Mouse (Mus musculus) cortical plate, adult 2 months (tissue): ENCODE measurements at regions not wholly inside any gene's neighbourhood (a gene's known extent, or its start where the extent isn't known, plus 50 kb on each side); places are given as distances from the start of the nearest gene placed in this dataset.

Experiments
- H3K27ac ChIP-seq: fragments of 200-500 bp; 2 replicates; pipeline ENCODE4 v1.5.1; 2012; ENCODE audit warnings: low read length, control low read depth, inconsistent platforms; ENCODE audit not compliant: insufficient read depth
- H3K4me1 ChIP-seq: fragments of 200-500 bp; 2 replicates; pipeline ENCODE4 v1.6.1; 2011; ENCODE audit warnings: low read length; ENCODE audit not compliant: control insufficient read depth, insufficient read depth
- H3K4me3 ChIP-seq: fragments of 200-500 bp; 2 replicates; pipeline ENCODE4 v1.5.1; 2011; ENCODE audit warnings: mild to moderate bottlenecking, low read length, control low read depth; ENCODE audit not compliant: insufficient read depth
- CTCF ChIP-seq: fragments of 200-500 bp; IDR thresholded peaks from 2 replicates; pipeline ENCODE4 v1.5.1; 2011; ENCODE audit warnings: mild to moderate bottlenecking, control low read depth, low read length; ENCODE audit not compliant: insufficient read depth; ENCODE audit errors: extremely low read depth
- POLR2A ChIP-seq: fragments of 200-500 bp; IDR thresholded peaks from 2 replicates; pipeline ENCODE4 v1.6.1; 2011; ENCODE audit warnings: mild to moderate bottlenecking, low read length, control low read depth; ENCODE audit not compliant: insufficient read depth; ENCODE audit errors: extremely low read depth

DNA sequence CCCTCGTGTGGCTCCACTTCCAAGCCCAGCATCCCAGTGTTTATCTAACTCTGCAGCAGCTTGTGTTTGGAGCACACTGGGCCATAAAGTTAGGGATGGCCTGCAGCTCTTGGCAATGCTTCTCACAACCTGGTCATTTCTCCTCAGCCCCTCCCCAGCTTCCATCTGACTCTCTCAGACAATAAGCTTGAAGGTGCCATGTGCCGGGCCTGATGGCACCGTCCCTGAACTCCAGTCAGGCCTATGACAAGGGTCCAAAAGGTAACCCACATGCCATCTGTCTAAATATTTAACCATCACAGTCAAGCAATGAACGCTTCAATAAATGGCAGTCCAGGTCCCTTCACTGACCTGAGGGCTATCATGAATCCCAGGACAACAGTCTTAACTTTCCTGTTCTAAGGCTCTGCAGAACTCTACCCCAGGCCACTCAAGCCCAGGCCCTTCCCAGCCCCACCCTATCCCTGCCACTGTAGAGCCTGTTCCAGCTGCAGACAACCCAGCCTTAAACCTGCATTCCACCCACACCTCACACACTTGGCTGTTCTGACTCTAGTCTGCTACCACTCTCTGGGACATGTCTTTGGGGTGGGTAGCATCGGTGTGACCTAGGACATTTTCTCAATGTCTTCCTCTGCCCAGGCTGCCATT lies 111.8 kb downstream of the Banf2 start:
- Histone ChIP-seq H3K4me1 (no peaks in the 10 kb centered on the region), H3K27ac (no peak overlapping the region), H3K4me3 (no peak overlapping the region)
- TF ChIP-seq CTCF (no peak), POLR2A (no peak)

- no peak overlapping the region for H3K4me3 ChIP-seq
- TF ChIP-seq POLR2A (no peak), CTCF (no peak)
- no peak overlapping the region for H3K27ac ChIP-seq
- no peaks in the 10 kb centered on the region for H3K4me1 ChIP-seq
Observed at GRCm38 (mm10) chr2:144156456-144157211, 113.8 kb upstream of the Mgme1 start.

DNA sequence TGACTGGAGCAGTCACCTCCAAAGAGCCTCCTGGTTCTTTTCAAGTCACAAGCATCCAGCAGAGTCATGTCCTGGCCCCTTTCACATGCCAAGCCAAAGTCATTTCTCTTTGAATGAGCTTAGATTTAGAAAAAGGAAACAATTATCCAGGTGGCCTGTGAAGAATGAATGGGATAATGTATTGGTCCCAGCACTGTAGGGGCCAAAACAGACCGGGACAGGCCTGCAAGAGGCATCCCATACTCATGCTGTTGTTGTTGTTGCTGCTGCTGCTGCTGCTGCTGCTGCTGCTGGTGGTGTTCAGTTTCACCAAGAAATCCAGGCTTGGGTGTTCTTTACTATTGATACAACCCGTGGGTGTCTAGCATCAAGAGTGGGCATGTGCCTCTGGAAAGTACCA lies 113.1 kb upstream of the Mgme1 start:
- Histone ChIP-seq H3K4me1 (no peaks in the 10 kb centered on the region), H3K27ac (no peak overlapping the region), H3K4me3 (no peak overlapping the region)
- TF ChIP-seq POLR2A = no peak
- no peak for TF ChIP-seq CTCF

GRCm38 (mm10) chr2:144158256-144158655 lies 112.2 kb upstream of the Mgme1 start:
- H3K4me1 ChIP-seq = no peaks in the 10 kb centered on the region
- no peak overlapping the region for H3K4me3 ChIP-seq
- no peak overlapping the region for H3K27ac ChIP-seq
- TF ChIP-seq CTCF (no peak), POLR2A (no peak)

DNA sequence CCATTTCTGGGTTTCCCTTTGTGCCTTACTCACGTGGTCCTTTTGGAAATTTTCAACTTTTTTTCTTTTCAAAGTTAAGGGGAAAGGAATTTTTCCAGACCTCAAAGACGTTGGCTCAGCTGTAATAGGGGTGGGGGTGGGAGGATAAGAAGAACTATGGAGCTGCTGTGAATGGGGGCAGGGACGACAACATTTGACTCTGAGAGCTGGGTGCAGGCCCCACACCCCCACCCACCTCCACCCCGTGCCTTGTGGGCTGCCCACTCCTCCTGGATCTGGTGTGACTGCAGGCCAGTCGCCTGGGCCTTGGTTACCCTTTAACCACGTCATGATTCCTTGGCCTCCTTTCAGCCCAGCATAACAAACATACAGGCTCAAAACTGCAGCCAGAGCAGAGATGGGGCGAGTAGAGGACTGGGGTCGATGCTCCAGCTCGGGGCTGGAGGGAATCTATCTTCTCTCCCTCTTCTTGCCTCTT lies 110.6 kb upstream of the Mgme1 start:
- no peak overlapping the region for H3K27ac ChIP-seq
- H3K4me3 ChIP-seq = no peak overlapping the region
- TF ChIP-seq POLR2A (no peak), CTCF (no peak)
- no peaks in the 10 kb centered on the region for H3K4me1 ChIP-seq

DNA sequence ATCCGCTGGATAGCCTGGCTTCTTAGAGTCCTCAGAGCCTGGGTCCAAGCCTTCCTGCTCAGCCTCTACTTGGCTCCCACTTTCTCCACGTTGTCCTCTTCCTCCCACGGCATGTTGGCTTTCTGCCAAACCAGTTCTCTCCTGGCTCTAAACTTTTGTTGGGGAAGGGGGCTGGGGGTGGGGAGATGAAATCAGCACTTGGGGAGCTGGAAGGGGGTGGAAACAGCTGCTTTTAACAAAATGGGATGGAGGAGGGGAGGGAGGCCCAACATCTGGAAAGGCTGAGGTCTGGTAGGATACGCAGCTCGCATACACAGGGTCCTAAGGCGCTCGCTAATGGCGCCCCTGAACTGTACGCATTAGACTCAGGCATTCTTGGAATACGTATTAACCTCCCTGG lies 110.0 kb upstream of the Mgme1 start:
- Histone ChIP-seq H3K27ac (no peak overlapping the region), H3K4me3 (no peak overlapping the region), H3K4me1 (no peaks in the 10 kb centered on the region)
- TF ChIP-seq CTCF = no peak
- no peak for TF ChIP-seq POLR2A

GRCm38 (mm10) chr2:144161852-144162251 lies 108.6 kb upstream of the Mgme1 start:
- no peak overlapping the region for H3K4me3 ChIP-seq
- no peak overlapping the region for H3K27ac ChIP-seq
- no peaks in the 10 kb centered on the region for H3K4me1 ChIP-seq
- TF ChIP-seq POLR2A = no peak
- no peak for TF ChIP-seq CTCF

DNA sequence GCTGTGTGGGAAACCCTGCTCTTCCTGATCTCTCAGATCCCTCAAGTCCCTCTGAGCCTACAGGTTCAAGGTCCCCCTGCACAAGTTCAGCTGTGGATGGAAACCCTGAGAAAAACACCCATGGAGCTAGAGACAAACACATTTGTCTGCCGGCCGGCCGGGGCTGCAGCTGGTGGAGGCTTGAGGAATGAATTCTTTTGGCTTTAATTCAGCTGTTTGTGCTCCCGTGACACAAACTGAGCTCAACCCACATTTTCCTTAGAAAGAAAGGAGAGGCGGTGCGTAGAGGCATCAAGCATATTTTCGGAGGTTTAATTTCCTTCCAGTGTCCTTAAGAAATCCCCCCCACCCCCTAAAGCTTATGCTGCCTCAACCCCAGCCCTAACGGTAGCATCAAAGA lies 106.4 kb upstream of the Mgme1 start:
- no peak for TF ChIP-seq CTCF
- TF ChIP-seq POLR2A = no peak
- Histone ChIP-seq H3K4me3 (no peak overlapping the region), H3K4me1 (no peaks in the 10 kb centered on the region), H3K27ac (no peak overlapping the region)

- TF ChIP-seq CTCF (no peak), POLR2A (peak; percentile 50; the same call in 1 of the 2 replicates)
Observed at GRCm38 (mm10) chr2:144164986-144165821, 105.3 kb upstream of the Mgme1 start.

More at GRCm38 (mm10) chr2:144164986-144165821, 105.3 kb upstream of the Mgme1 start:
- Histone ChIP-seq H3K4me1 (no peaks in the 10 kb centered on the region), H3K4me3 (peak overlapping the region; percentile 57), H3K27ac (peak overlapping the region; percentile 94)
